Mouse (Mus musculus): ENCODE data around the gene Tex22.

DNA sequence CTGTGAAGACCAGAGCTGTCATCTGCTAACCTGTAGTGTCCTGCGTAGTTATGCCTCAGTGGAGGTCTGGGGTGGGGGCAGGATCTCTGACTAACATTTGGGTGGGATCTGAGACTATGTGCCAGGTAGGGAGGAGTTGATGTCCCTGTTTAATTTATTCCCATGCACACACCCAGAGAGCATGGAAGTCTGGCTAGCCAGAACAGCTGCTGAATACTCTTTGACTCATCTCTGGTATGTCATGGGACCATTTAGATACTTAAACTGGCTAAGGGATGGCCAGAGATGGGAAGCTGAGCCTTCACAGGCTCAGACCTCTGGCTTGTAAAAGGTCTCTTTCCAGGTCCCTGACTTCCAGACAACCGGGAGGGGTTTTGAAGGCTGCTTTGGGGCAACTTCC, 46.8 kb upstream of the Tex22 start:
- no peak for TF ChIP-seq POLR2A (IDR thresholded peaks at IDR 0.05; ENCODE audit: low read depth, low read length)
- no peak for TF ChIP-seq CTCF (IDR thresholded peaks at IDR 0.05; ENCODE audit: borderline replicate concordance, insufficient read depth, low read length)

Data from embryonic fibroblast, embryonic 13.5 days (primary cell).